Mouse (Mus musculus) limb, embryonic 14.5 days (tissue): Measurements from ENCODE around the gene Map3k10. TPM values are rescaled to one million over a fixed set of nuclear protein-coding genes. Genes with fewer than 3 reads are reported as not detected.

Experiments
- ATAC-seq: fragments of 200-750 bp; cut with Nextera tagmentation; 2 replicates; pipeline ENCODE4 v1.8.0; 2017; ENCODE audit warnings: low read depth, moderate number of reproducible peaks, moderate TSS enrichment; ENCODE audit not compliant: low FRiP score
- DNase-seq: peaks from one replicate; pipeline ENCODE4 v3.0.0-alpha.2; 2015; ENCODE audit warnings: low spot score
- H3K27ac ChIP-seq: fragments of 300-500 bp; sonication (generic); replicated peaks from 2 replicates; pipeline ENCODE4 v1.5.1; 2014; ENCODE audit warnings: low read depth, mild to moderate bottlenecking, low read length, moderate library complexity, mixed read lengths
- H3K27me3 ChIP-seq: fragments of 300-500 bp; sonication (generic); 2 replicates; pipeline ENCODE4 v1.6.1; 2014; ENCODE audit warnings: low read length, mixed read lengths; ENCODE audit not compliant: control insufficient read depth, insufficient read depth
- H3K36me3 ChIP-seq: fragments of 300-500 bp; sonication (generic); 2 replicates; pipeline ENCODE4 v1.6.1; 2014; ENCODE audit warnings: mild to moderate bottlenecking, low read length, moderate library complexity, mixed read lengths; ENCODE audit not compliant: control insufficient read depth, insufficient read depth
- H3K4me1 ChIP-seq: fragments of 300-500 bp; sonication (generic); 2 replicates; pipeline ENCODE4 v1.6.1; 2014; ENCODE audit warnings: antibody characterized with exemption, low read length, mixed read lengths; ENCODE audit not compliant: control insufficient read depth, insufficient read depth
- H3K4me2 ChIP-seq: fragments of 300-500 bp; sonication (generic); replicated peaks from 2 replicates; pipeline ENCODE4 v1.6.1; 2014; ENCODE audit warnings: low read depth, mild to moderate bottlenecking, low read length, moderate library complexity; ENCODE audit not compliant: severe bottlenecking
- H3K4me3 ChIP-seq: fragments of 300-500 bp; sonication (generic); replicated peaks from 2 replicates; pipeline ENCODE4 v1.5.1; 2014; ENCODE audit warnings: low read length
- H3K9ac ChIP-seq: fragments of 300-500 bp; sonication (generic); 2 replicates; pipeline ENCODE4 v1.6.1; 2014; ENCODE audit warnings: mild to moderate bottlenecking, low read depth, low read length, moderate library complexity; ENCODE audit not compliant: severe bottlenecking
- H3K9me3 ChIP-seq: fragments of 300-500 bp; sonication (generic); 2 replicates; pipeline ENCODE4 v1.6.1; 2016; ENCODE audit warnings: low read length; ENCODE audit not compliant: control insufficient read depth
- POLR2A ChIP-seq: fragments of 200-500 bp; IDR thresholded peaks from 2 replicates; pipeline ENCODE4 v1.8.0; 2012; ENCODE audit warnings: inconsistent platforms, mild to moderate bottlenecking, moderate library complexity, borderline replicate concordance; ENCODE audit not compliant: insufficient read depth, insufficient read length; ENCODE audit errors: extremely low read depth
- WGBS: fragments of 180-500 bp; shearing (Covaris S2); extraction: QIAGEN DNeasy Blood & Tissue Kit; methylation state at CpG from one replicate; pipeline ENCODE4 v1.1.7; 2014; 5-methylcytosine and 5-hydroxymethylcytosine counted together
- polyA plus RNA-seq, 2 experiments: library from polyadenylated mRNA; depleted of rRNA in 1 of 2; stranded (reverse) in 1 of 2; unstranded in 1 of 2; fragments of >200 nt; fragmentation: Nextera tagmentation in 1 of 2; extraction: Ambion mirVana in 1 of 2; gene quantifications; 2 replicates each; pipeline versions ENCODE4 v1.2.1 to v1.2.3; 2012 to 2014

Map3k10 gene
- polyA plus RNA-seq, 2 experiments: 8.8 to 34.4 TPM

DNA sequence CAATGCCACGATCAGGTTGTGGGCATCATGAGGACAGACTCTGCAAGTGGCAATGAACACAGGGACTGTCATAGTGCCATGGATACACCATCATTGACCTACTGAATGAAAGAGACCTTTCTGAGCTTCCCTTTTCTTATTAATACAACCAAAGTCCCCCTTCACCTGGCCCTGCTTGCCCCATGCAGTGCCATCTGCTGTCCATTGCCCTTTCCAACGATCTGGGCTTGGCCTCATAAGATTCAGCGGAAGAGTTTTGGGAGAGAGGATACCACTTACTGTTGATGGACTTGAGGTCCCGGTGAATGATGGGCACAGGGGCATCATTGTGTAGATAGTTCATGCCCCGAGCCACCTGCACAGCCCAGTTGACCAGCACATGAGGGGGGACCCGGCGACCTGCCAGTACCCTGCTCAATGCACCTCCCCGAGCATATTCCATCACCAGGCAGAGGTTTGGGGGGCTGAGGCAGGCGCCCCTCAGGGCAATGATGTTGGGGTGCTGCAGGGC lies 1.3 kb downstream of the Map3k10 start:
- WGBS: 52% methylated on average over 9 of the region's 9 CpGs
- Histone ChIP-seq H3K27ac (no peak overlapping the region), H3K4me1 (peaks cover 19% of the 10 kb centered on the region), H3K4me2 (peak overlapping the region; percentile 97), H3K4me3 (peak overlapping the region; percentile 90), H3K36me3 (peaks cover 22% of the 10 kb centered on the region), H3K9me3 (no peaks in the 10 kb centered on the region), H3K27me3 (no peaks in the 10 kb centered on the region), H3K9ac (peak overlapping the region; percentile 86)
- no peak for TF ChIP-seq POLR2A
- ATAC-seq (no peak), DNase-seq (no peak)

DNA sequence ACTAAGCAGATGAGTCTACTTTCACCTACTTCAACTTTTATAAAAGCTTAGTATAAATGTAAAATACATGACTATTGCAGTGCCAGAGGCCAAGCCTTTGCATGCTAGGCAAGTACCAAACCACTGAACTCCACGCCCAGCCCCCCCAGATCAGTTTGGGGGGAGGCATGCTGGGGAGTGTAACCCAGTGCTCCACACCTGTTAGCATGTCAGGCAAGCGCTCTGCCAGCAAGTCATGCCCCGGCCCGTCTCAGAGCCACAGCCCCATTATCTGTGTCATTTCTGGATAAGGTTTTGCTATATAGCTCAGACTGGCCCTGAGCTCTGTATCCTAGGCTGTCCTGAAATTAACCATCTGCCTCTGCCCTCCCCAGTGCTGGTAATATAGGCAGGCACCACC lies 12.4 kb downstream of the Map3k10 start:
- ATAC-seq (no peak), DNase-seq (no peak)
- Histone ChIP-seq H3K4me1 (no peaks in the 10 kb centered on the region), H3K27ac (no peak overlapping the region), H3K4me3 (no peak overlapping the region), H3K36me3 (peaks cover 61% of the 10 kb centered on the region), H3K4me2 (no peak overlapping the region), H3K9ac (no peak overlapping the region), H3K9me3 (no peaks in the 10 kb centered on the region), H3K27me3 (peaks cover 22% of the 10 kb centered on the region)
- TF ChIP-seq POLR2A: no peak
- WGBS: 90% methylated on average over 4 of the region's 4 CpGs

DNA sequence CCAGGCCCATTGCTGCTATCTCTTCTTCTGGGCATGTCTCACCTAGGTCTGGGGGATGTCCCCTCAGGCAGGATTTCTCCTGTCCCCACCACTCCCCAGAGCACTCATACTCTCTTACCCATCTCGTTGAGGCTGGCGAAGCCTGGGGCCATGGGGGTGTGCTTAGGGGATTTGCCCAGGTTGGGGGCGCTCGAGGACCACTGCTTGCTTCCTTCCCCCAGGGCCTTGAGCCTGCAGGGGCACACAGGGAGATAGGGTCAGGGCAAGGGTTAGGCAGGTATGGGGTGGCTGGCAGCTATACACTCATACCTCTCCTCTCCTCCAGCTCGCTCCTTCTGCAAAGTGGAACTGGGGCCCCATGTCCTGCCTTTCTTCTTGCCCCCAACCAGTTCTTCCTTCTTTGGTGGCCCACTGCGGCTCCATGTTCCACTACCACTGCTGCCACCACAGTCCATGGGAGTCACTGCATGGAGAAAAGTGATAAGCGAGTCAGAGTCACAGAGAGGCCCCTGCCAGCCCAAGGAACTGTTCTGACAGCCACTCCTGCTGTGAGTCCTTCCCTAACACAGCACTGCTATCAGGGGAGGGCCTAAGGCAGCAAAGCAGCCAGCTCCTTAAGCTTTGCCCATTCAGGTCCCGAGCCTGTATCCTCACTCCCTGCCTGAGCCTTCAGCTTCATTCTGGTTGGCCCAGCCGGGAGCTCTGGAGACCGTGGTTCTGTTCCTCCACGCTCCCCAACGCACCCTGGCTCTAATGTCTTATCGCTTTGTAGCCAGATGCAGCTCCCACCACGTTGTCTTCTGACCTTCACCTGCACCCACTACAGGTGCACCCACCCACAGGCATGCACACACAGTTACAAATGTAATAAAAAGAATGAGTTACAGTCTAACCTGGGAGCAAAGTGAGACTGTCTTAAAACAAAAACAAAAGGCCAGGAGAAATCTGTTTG lies 15.4 kb downstream of the Map3k10 start:
- Histone ChIP-seq H3K9me3 (no peaks in the 10 kb centered on the region), H3K36me3 (peaks cover 52% of the 10 kb centered on the region), H3K27ac (no peak overlapping the region), H3K4me1 (peaks cover 2% of the 10 kb centered on the region; the same call in 1 of the 2 replicates), H3K27me3 (peaks cover 40% of the 10 kb centered on the region), H3K9ac (no peak overlapping the region), H3K4me2 (no peak overlapping the region), H3K4me3 (no peak overlapping the region)
- WGBS: 62% methylated on average over 14 of the region's 14 CpGs
- DNase-seq (no peak), ATAC-seq (no peak)
- no peak for TF ChIP-seq POLR2A

DNA sequence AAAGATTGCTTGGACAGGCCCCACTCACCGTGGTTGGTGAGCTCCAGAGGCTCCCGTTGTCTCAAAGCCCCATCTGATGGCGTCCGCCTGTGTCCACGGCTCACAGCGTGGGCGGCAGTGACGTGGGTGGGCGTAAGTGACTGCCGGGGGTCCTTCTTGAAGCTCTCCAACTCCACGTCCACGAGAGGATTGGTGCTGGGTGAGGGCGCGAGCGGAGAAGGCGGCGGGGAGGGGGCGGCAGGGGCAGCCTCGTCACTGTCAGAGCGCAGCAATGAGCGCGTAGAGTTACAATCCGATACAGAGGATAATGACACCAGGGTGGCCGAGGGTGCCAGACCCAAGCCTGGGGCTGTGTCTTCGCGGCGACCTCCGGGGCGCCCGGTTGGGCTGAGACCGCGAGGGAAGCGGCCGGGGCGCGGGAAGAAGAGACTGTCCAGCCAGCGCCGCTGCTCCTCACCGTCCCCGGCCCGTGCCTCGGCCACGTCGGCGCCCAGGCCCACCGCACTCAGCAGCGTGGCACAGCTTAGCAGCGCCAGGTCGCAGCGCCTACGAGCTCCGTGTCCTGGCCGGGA lies 16.5 kb downstream of the Map3k10 start:
- H3K9me3 ChIP-seq: no peaks in the 10 kb centered on the region
- 33% methylated on average over 41 of the region's 53 CpGs for WGBS
- TF ChIP-seq POLR2A: no peak

DNA sequence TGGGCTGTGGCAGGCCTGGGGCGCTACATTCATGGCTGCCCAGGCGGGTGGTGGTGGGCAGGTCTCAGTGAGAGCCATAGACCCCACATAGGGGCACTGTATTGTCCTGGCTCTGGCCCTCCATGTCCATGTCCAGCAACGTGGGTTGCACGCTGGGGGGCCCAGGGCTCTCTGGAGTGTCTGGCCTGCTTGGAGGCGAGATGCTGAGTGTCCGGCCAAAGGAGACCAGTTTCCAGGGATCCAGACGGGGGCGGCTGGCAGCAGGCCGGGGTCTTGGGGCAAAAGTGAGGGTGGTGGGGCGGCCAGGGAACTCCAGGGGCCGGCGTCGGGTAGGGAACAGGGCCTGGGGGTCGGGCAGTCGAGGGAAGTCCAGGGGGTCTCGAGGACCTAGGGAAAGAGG lies 17.8 kb downstream of the Map3k10 start:
- ATAC-seq (no peak), DNase-seq (no peak)
- 88% methylated on average over 16 of the region's 16 CpGs for WGBS
- no peak overlapping the region for H3K4me3 ChIP-seq
- H3K4me2 ChIP-seq: no peak overlapping the region
- no peaks in the 10 kb centered on the region for H3K9me3 ChIP-seq
- TF ChIP-seq POLR2A: no peak
- H3K36me3 ChIP-seq: peaks cover 49% of the 10 kb centered on the region
- no peak overlapping the region for H3K27ac ChIP-seq
- H3K9ac ChIP-seq: no peak overlapping the region
- peaks cover 5% of the 10 kb centered on the region; the same call in 1 of the 2 replicates for H3K4me1 ChIP-seq
- peaks cover 53% of the 10 kb centered on the region for H3K27me3 ChIP-seq

More for the DNA sequence above, 16.5 kb downstream of the Map3k10 start:
- Histone ChIP-seq H3K4me3 (no peak overlapping the region), H3K9ac (no peak overlapping the region), H3K36me3 (peaks cover 50% of the 10 kb centered on the region), H3K27ac (no peak overlapping the region), H3K27me3 (peaks cover 50% of the 10 kb centered on the region), H3K4me2 (no peak overlapping the region), H3K4me1 (peaks cover 5% of the 10 kb centered on the region; the same call in 1 of the 2 replicates)
- DNase-seq (no peak), ATAC-seq (no peak)
